Mouse (Mus musculus) heart, embryonic 11.5 days (tissue): Measurements from ENCODE around the gene Ikzf3. TPM values are rescaled to one million over a fixed set of nuclear protein-coding genes. Genes with fewer than 3 reads are reported as not detected.

Source experiments
- ATAC-seq: fragments of 200-750 bp; cut with Nextera tagmentation; replicated peaks from 2 replicates; pipeline ENCODE4 v1.8.0; 2017; ENCODE audit warnings: moderate library complexity; ENCODE audit not compliant: insufficient number of reproducible peaks, low FRiP score, low TSS enrichment
- H3K27ac ChIP-seq: fragments of 300-500 bp; sonication (generic); 2 replicates; pipeline ENCODE4 v1.5.1; 2014; ENCODE audit warnings: mild to moderate bottlenecking, low read depth, low read length
- H3K27me3 ChIP-seq: fragments of 300-500 bp; sonication (generic); 2 replicates; pipeline ENCODE4 v1.6.1; 2014; ENCODE audit warnings: mild to moderate bottlenecking, low read length, mixed read lengths; ENCODE audit not compliant: control insufficient read depth, insufficient read depth
- H3K36me3 ChIP-seq: fragments of 300-500 bp; sonication (generic); 2 replicates; pipeline ENCODE4 v1.6.1; 2014; ENCODE audit warnings: mild to moderate bottlenecking, low read length, moderate library complexity, mixed read lengths; ENCODE audit not compliant: control insufficient read depth, insufficient read depth
- H3K4me1 ChIP-seq: fragments of 300-500 bp; sonication (generic); 2 replicates; pipeline ENCODE4 v1.6.1; 2014; ENCODE audit warnings: low read length; ENCODE audit not compliant: control insufficient read depth, insufficient read depth
- H3K4me2 ChIP-seq: fragments of 300-500 bp; sonication (generic); 2 replicates; pipeline ENCODE4 v1.6.1; 2014; ENCODE audit warnings: mild to moderate bottlenecking, moderate library complexity
- H3K4me3 ChIP-seq: fragments of 300-500 bp; sonication (generic); 2 replicates; pipeline ENCODE4 v1.5.1; 2014; ENCODE audit warnings: low read depth, low read length
- H3K9ac ChIP-seq: fragments of 300-500 bp; sonication (generic); 2 replicates; pipeline ENCODE4 v1.6.1; 2014; ENCODE audit warnings: mild to moderate bottlenecking, low read depth, low read length, moderate library complexity
- H3K9me3 ChIP-seq: fragments of 300-500 bp; sonication (generic); replicated peaks from 2 replicates; pipeline ENCODE4 v1.6.1; 2016; ENCODE audit warnings: low read length; ENCODE audit not compliant: control insufficient read depth
- WGBS: fragments of 180-500 bp; shearing (Covaris S2); extraction: QIAGEN DNeasy Blood & Tissue Kit; methylation state at CpG from one replicate; pipeline ENCODE4 v1.1.7; 2014; ENCODE audit not compliant: insufficient replicate concordance; 5-methylcytosine and 5-hydroxymethylcytosine counted together
- polyA plus RNA-seq: library from polyadenylated mRNA; unstranded; fragments of >200 nt; fragmentation: Nextera tagmentation; extraction: Ambion mirVana; gene quantifications from 2 replicates; pipeline ENCODE4 v1.2.1, GENCODE M21; 2014

Ikzf3 gene
- polyA plus RNA-seq, 1 experiment from 2014 or later: 0.13 TPM

DNA sequence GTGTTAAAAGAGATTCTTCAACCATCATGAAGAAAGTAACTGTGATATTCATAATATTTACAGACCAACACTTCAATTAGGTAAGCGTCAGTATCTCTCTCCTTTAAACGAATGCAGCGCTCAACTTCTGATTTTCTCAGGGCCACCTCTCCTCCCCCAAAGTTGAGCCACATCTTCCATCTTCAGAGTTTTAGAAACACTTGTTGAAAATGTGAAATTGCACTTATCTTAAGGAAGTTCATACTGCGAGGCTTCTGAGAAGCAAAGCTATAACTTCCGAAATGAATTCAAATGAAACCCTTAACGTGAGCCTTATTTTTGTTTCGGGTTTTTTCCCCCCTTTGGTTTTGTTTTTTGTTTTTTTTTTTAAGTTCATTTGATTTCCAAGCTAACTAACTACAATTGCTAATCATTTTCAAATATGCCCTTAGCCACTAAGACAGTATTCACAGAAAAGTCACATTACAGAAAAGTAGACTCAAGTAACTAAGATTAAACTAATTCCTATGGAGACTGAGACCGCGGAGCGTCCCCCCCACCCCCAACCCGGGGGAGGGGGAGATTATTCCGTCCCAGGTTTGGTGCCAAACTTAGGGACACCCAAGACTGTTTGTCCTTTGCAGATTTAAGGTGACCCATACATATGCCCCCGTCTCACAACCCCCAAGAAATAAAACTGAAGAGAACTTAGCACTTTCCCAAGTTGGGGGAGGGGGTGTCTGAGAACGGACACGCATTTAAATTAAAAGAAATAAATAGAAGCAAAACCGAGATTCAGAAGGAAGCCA is 747 bp downstream of the Ikzf3 start:
- ATAC-seq: no peak
- H3K9ac ChIP-seq: 0 out of 2 replicates have a peak overlapping the region, but pooled peaks have one; percentile 19
- H3K4me2 ChIP-seq: peak overlapping the region; percentile 83
- H3K4me3 ChIP-seq: peak overlapping the region; percentile 49
- H3K4me1 ChIP-seq: no peaks in the 10 kb centered on the region
- H3K9me3 ChIP-seq: no peaks in the 10 kb centered on the region
- peaks cover 59% of the 10 kb centered on the region for H3K27me3 ChIP-seq
- H3K27ac ChIP-seq: no peak overlapping the region
- H3K36me3 ChIP-seq: no peaks in the 10 kb centered on the region
- WGBS: 3% methylated on average over 16 of the region's 16 CpGs

GRCm38 (mm10) chr11:98543414-98543813 is 2.4 kb downstream of the Ikzf3 start:
- Histone ChIP-seq H3K27me3 (peaks cover 46% of the 10 kb centered on the region), H3K4me1 (no peaks in the 10 kb centered on the region), H3K9me3 (no peaks in the 10 kb centered on the region), H3K4me2 (no peak overlapping the region), H3K36me3 (no peaks in the 10 kb centered on the region), H3K4me3 (no peak overlapping the region), H3K9ac (no peak overlapping the region), H3K27ac (no peak overlapping the region)
- 81% methylated on average over 1 of the region's 1 CpGs for WGBS
- no peak for ATAC-seq

- Histone ChIP-seq H3K4me1 (no peaks in the 10 kb centered on the region), H3K27ac (no peak overlapping the region), H3K27me3 (peaks cover 39% of the 10 kb centered on the region), H3K9ac (no peak overlapping the region), H3K4me2 (no peak overlapping the region), H3K9me3 (no peaks in the 10 kb centered on the region), H3K36me3 (no peaks in the 10 kb centered on the region), H3K4me3 (no peak overlapping the region)
- ATAC-seq: no peak
- 67% methylated on average over 8 of the region's 8 CpGs for WGBS
Observed at GRCm38 (mm10) chr11:98542553-98542952, 3.3 kb downstream of the Ikzf3 start.

- H3K4me1 ChIP-seq: no peaks in the 10 kb centered on the region
- H3K4me2 ChIP-seq: no peak overlapping the region
- H3K36me3 ChIP-seq: no peaks in the 10 kb centered on the region
- ATAC-seq: no peak
- no peak overlapping the region for H3K4me3 ChIP-seq
- no peak overlapping the region for H3K9ac ChIP-seq
- no peaks in the 10 kb centered on the region for H3K9me3 ChIP-seq
- WGBS: 72% methylated on average over 5 of the region's 5 CpGs
- H3K27ac ChIP-seq: no peak overlapping the region
- peaks cover 17% of the 10 kb centered on the region for H3K27me3 ChIP-seq
Observed at GRCm38 (mm10) chr11:98540319-98540718, 5.5 kb downstream of the Ikzf3 start.

DNA sequence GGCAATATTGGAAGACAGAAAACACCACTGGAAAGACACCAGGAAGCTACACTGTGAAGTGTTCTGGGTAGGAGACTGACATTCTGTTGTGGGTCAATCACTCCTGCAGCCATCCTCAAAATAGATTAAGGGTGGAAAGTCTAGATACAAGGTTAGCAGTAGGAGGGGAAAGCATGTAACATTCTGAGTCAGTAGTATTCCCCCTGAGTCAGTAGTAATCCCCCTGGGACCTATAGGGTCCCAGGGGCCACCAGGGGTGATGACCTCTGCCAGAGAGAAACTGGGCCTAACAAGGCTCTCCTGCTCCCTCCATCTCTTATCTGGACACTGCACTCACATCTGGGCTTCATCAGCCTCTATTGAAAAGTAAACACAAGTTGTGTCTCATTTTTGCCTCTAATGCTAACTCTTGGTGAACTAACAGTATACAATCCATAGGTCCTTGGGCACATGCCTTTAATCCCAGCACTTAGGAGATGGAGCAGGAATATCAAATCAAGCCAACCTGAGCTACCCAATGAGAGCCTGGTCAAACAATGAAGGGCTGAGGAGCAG is 8.3 kb downstream of the Ikzf3 start:
- H3K27me3 ChIP-seq: peaks cover 6% of the 10 kb centered on the region
- H3K4me2 ChIP-seq: no peak overlapping the region
- no peaks in the 10 kb centered on the region for H3K9me3 ChIP-seq
- no peak overlapping the region for H3K9ac ChIP-seq
- no peak for ATAC-seq
- H3K27ac ChIP-seq: no peak overlapping the region
- no peaks in the 10 kb centered on the region for H3K4me1 ChIP-seq
- no peaks in the 10 kb centered on the region for H3K36me3 ChIP-seq
- H3K4me3 ChIP-seq: no peak overlapping the region

DNA sequence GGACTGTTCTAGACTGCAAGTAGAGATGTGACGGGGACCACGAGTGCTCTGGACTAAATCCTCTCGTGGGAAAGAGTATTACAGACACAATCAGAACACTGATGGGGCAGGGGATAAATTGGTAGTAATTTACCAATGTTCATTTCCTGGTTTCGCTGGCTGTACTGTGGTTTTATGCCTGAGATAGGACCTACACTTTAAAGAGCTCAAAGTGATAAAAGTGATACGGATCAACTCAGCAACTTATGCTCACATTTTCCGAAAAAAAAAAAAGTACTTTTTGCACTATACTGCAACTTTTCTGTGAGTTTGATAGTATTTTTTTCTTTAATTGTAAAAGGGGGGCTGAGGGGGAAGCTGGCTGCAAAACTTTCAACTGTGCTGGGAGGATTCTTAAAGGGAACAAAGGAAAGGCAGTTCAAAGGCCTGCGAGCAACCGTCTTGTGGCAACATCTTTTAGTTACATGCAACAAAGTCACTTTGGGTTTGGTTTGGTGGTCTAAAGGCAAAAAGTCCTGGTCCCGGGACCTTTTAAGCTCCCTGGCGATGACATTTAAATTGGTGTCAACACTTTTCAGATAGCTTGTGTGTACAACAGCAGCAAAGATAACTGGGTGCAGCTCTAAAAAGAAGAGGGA is 18.9 kb downstream of the Ikzf3 start:
- no peak overlapping the region for H3K9ac ChIP-seq
- no peak for ATAC-seq
- no peaks in the 10 kb centered on the region for H3K9me3 ChIP-seq
- no peak overlapping the region for H3K27ac ChIP-seq
- peaks cover 3% of the 10 kb centered on the region; the same call in 1 of the 2 replicates for H3K27me3 ChIP-seq
- WGBS: 69% methylated on average over 10 of the region's 10 CpGs
- no peaks in the 10 kb centered on the region for H3K36me3 ChIP-seq
- H3K4me2 ChIP-seq: no peak overlapping the region
- H3K4me3 ChIP-seq: no peak overlapping the region
- no peaks in the 10 kb centered on the region for H3K4me1 ChIP-seq

DNA sequence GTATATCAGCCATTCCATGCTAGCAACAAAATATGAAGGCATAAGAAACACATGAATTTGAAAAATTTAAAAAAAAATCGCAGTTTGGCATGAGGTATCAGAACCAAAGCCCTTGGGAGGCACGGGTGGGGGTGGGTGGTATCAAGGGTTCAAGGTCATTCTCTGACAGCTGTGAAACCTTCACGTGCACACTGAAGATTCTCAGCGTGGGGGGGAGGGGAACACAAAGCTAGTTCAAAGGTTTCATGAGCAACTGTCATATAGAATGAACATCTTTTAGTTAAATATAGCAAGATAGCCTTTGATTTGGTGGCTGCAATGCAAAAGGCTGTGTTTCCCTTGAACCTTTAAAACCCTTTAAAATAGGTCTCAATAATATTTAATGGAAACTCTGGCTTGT is 20.7 kb downstream of the Ikzf3 start:
- Histone ChIP-seq H3K4me2 (no peak overlapping the region), H3K27ac (no peak overlapping the region), H3K4me1 (no peaks in the 10 kb centered on the region; the same call in 1 of the 2 replicates), H3K9ac (no peak overlapping the region), H3K4me3 (no peak overlapping the region), H3K9me3 (no peaks in the 10 kb centered on the region), H3K36me3 (no peaks in the 10 kb centered on the region), H3K27me3 (peaks cover 3% of the 10 kb centered on the region; the same call in 1 of the 2 replicates)
- no peak for ATAC-seq
- WGBS: 43% methylated on average over 4 of the region's 4 CpGs

- H3K27ac ChIP-seq: no peak overlapping the region
- 51% methylated on average over 10 of the region's 10 CpGs for WGBS
- no peak overlapping the region for H3K4me2 ChIP-seq
- H3K9me3 ChIP-seq: no peaks in the 10 kb centered on the region
- H3K4me3 ChIP-seq: no peak overlapping the region
- no peak for ATAC-seq
- no peak overlapping the region for H3K9ac ChIP-seq
- H3K36me3 ChIP-seq: no peaks in the 10 kb centered on the region
- H3K4me1 ChIP-seq: no peaks in the 10 kb centered on the region; the same call in 1 of the 2 replicates
- no peaks in the 10 kb centered on the region for H3K27me3 ChIP-seq
Observed at GRCm38 (mm10) chr11:98520468-98520867, 25.4 kb downstream of the Ikzf3 start.
